Mouse (Mus musculus) CD8-positive naive resting alpha-beta T cell, adult 2 months (primary cell): ENCODE measurements around the gene Pnmal2.

Experiments
- DNase-seq, 2 experiments: peaks; one replicate each; pipeline ENCODE4 v3.0.0; 2022; ENCODE audit warnings: low read depth in 2 of 2, low spot score in 2 of 2

The Pnmal2 gene

DNA sequence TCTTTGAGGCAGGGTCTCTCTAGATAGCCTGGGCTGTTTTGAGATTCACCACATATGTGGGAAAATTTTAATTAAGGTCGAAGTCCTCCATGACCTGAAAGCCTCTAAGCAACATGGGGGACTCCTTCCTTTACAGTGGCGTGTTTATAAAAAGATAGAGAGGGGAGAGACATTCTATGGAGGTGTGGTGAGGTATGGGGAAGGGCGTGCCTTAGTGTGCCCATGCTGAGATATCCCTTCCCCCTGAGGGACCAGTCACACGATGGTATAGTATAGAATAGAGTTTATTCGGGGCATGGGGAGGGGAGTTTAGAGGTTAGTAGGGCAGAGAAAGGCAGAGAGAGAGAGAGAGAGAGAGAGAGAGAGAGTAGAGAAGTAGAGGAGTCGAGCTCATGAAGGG, 33.7 kb downstream of the Pnmal2 start:
- no peak for DNase-seq

DNA sequence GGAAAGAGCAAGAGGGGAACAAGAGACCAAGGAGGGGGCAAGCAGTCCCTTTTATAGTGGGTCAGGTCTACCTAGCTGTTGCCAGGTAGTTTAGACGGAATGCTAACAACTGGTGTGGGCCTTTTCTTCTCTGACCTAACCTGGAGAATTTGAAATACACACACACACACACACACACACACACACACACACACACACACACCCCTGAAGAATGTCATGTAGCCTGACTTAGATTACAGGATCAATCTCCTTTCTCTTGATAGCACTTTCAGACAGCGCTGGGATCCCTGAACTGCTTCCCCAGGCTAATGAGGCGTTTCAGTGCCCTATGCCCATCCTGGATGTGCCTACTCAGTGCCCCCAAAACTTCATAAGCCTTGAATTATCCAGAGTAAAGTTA, 34.1 kb downstream of the Pnmal2 start:
- DNase-seq = no peak

DNA sequence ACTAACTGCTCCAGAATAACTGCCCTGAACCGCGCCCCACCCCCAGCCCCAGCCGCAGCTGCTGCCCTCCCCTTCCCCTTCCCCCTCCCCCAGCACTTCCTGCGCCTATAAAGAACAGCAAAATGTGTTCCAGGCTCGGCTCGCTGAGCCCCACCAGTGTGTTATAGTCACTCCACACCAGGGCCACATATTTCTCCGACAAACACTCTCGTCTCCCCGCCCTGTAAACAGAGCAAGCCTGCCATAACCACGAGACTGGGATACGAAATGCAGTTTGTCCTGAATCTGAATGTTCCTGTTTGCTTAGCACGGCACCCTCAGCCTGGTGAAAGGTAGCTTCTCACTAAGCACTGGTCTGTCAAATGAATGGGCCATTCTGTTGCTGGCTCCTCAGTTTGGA, 35.9 kb downstream of the Pnmal2 start:
- peak in 1 of 2 experiments; percentile 18 for DNase-seq

DNA sequence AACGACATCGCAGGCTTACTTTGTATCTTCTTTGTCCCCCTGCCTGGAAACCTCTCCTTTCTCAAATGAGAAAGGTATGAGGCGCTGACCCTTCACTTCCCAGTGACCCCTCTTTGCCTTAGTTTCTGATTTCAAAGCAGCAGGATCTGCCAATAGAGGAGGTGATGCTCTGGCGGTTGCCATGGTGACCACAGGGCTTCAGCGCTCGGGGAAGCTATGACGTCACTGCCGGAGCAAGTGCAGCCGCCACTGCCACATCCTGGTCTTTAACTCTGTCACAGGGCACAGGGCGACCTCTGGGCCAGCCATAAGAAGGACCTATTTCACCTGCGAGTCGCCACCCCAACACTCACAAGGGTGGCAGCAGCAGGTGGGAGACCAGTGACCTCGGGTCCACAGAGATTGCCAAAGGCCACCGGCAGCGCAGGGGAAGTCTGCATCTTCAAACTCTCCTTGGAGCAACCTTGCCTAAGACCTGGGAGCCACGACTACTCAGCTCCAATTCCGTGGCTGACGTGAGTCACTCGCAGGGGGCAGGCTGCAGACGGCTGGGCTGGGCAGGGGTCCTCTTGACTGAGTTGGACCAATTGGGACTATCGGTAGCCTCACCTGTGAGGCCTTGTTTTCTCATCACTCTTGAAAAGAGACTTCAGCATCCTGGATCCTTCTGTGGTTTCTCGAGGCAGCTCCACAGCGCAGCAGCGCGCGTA, 38.5 kb downstream of the Pnmal2 start, which contains the start of gene Gm42372:
Gene Gm42372, plus strand, starts transcription at position 228 of the 710 bp plus-strand sequence.
- DNase-seq = peak; percentile 53 to 67

DNA sequence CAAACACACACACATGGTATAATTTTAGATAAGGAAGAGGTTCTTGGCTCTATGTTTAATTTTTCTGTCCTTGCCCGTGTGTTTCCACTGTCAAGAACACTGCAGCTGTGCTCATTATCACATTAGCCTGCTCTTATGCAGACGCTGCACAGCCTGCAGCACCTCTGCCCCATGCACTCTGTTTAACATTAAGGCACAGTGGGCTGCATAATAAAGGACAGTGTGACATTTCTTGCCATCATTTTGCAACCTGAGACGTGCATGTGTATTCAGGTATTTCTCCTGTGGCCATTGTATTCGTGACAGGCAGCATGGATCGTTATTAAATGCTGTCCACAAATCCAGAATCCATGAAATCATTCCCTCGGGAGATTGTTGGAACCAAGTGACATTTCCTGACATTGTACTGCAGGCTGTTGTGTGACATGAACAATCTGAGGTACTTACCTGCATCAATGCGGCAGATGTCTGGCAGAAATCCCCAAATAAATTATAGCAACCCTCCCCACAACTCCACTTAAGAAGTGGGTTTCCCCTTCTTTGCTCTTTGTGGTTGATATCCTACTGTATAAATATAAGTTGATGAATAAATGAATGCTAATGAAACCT, 43.2 kb downstream of the Pnmal2 start:
- DNase-seq = no peak

DNA sequence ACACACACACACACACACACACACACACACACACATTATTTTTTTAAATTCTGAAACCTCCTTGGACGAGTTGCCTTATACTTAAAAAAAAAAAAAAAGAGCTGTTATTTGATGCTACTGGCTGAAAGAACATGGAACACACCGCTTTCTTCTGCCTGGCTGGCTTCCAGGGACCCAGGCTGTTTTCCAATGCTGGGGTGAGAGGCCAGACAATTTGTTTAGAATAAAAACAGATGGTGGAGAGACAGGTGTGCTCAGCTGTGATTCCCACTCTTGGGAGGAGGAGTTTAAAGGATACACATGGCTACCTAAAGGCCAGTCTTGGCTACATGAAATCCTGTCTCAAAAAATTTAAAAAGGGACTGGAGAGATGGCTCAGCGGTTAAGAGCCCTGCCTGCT, 43.9 kb downstream of the Pnmal2 start:
- no peak for DNase-seq

DNA sequence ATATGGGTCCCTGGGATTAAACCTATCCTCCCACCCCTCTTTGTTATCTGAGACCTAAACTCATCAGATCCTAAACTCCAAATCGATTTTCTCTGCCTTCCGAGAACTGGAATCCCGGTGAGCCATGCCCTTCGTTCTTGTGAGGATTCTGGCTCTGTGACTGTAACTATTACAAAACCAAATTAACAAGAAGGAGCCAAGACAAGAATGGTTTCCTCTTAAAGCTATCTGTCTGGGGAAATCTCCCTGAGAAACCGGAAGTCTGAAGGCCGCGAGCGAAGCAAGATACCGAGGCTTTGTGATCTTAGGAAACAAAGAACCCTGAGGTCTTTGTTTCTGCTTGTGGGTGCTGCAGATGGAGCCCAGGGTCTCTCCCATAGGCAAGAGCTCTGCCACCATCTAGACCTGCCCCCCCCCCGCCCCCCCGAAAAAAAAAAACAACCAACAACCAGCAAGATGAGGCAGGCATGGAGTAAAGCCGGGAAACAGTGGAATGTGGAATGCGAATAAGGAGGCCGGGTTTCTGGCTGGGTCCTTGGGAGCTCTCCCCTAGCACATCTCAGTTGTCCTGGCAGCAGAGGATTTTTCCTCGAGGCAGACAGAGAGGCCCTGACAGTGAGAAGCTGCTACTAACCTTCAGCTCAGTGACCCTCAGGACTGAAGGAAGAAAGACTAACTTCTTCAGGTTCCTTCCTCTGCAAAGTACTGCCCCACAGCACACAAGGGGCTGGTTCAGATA, 45.7 kb downstream of the Pnmal2 start:
- no peak for DNase-seq

DNA sequence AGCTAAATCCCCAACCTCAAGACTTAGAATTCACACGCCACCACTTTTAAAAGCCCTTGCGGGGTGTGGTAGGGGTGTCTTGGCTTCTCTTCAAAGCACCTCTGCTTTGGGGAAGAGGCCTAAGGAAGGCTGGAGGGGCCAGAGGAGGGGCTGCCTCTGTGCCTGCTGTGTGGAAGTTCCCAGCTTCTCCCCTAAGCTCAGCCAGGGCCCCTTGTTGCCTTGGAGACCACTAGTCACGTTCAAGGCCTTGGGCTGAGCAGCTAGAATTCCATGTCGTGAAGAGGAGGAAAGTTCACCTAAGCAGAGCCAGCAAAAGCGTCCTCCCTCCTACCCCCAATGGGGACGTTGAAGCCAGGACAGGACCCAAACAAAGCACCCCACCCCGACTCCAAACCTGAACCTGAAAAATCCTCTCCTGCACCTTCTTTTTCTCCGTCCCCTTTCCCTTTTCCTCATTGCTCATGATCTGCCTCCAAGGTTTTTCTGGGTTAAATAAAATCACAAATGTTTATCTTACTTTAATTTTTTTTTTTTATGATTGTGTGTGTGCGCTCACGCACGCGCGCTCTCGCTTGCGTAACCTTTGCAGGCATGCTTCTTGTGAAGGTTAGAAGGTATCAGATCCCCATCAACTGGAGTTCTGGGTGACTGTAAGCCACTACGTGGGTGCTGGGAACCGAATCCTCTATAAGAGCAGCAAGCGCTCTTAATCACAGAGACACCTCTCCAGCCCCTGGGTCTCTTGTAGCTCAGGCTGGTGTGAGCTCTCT, 47.4 kb downstream of the Pnmal2 start:
- no peak for DNase-seq

DNA sequence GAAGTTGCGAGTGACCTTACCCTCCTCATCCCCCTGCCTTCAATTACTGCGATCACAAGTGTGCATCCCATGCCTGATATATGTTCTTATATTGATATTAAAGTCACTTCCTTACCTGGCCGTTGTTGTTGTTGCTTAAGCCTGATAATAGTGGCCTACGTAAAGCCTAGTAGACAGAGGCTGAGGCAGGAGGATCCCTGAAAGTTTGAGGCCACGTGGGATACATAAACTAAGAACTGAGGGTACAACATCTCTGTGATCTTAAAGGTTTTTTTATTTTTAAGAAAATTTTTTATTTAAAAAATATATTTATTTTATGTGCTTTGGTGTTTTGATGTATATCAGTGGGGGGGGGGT, 47.9 kb downstream of the Pnmal2 start, which contains the start of gene Ccdc8:
Gene Ccdc8, plus strand, starts transcription at position 258 of the 357 bp plus-strand sequence.
- no peak for DNase-seq

DNA sequence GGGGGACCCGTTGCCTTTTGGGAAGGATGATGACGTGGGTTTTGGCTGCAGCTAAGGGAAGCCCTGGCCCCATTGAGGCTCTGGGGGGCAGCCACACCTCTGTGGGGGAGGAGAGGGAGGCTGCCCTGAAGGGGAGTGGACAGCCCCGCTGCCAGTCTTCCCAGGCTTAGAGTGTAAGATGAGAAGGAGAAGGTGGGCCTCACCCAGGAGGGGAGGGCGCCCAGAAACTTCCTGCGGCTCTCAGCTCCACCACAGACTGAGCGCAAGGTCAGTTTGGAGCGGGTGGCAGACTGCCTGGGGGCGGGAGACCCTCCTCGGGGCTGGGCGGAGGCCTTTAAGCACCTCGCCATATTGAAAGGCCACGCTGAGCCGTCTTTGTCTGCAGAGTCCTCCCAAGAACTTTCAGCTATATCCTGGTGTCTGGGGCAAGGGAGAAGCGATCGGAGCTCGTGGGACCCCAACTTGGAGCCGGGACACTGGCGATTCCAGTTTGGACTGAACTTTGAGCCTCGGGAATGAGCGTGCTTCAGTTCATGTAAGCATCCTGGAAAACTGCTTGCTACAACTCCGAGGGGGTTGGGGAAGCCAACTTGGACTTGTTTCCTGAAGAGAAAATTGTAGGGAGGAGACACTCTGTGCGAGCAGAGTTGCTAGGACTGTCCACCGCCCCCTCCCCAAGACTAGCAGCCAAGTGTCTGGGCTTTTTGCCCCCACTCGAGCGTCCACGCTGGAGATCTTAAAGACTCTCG, 49.3 kb downstream of the Pnmal2 start:
- no peak for DNase-seq

DNA sequence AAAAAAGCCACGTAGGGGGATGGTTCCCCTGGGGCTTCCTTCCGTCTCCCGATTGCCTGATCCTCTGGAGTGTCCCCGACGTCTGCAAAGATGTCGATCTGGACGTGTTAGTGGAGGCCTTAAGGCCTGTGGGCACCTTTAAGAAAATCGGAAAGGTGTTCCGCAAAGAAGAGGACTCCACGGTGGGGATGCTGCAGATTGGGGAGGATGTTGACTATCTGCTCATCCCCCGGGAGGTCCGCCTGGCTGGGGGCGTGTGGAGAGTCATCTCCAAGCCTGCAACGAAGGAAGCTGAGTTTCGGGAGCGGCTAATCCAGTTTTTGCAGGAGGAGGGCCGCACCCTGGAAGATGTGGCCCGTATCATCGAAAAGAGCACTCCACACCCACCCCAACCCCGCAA, 49.9 kb downstream of the Pnmal2 start:
- no peak for DNase-seq

DNA sequence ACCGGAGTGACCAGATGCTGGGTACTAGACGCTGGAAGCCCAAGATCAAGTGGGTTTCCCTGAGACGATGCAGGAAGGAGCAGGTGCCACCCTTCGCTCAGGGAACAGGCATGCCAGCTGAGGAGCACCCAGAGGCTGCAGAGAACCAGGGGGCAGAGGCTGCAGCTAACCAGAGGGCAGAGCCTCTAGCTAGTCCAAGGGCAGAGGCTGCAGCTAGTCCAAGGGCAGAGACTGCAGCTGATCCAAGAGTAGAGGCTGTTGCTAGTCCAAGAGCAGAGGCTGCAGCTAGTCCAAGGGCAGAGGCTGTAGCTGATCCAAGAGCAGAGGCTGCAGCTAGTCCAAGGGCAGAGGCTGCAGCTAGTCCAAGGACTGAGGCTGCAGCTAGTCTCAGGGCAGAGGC, 50.9 kb downstream of the Pnmal2 start:
- no peak for DNase-seq
